Mouse (Mus musculus) neural tube, embryonic 11.5 days (tissue): ENCODE results near the gene Atxn1. TPM values are rescaled to one million over a fixed set of nuclear protein-coding genes. Genes with fewer than 3 reads are reported as not detected.

Experiments used
- ATAC-seq: fragments of 200-750 bp; cut with Nextera tagmentation; 2 replicates; pipeline ENCODE4 v1.8.0; 2017; ENCODE audit warnings: moderate number of reproducible peaks, mild to moderate bottlenecking, moderate TSS enrichment, moderate library complexity; ENCODE audit not compliant: insufficient read depth, low FRiP score, low TSS enrichment
- DNase-seq: peaks from one replicate; pipeline ENCODE4 v3.0.0-alpha.2; 2015; ENCODE audit warnings: low spot score
- H3K27ac ChIP-seq: fragments of 300-500 bp; sonication (generic); 2 replicates; pipeline ENCODE4 v1.5.1; 2014; ENCODE audit warnings: low read depth, mild to moderate bottlenecking, low read length
- H3K27me3 ChIP-seq: fragments of 300-500 bp; sonication (generic); 2 replicates; pipeline ENCODE4 v1.6.1; 2014; ENCODE audit warnings: mild to moderate bottlenecking, low read length, mixed read lengths; ENCODE audit not compliant: control insufficient read depth, insufficient read depth
- H3K36me3 ChIP-seq: fragments of 300-500 bp; sonication (generic); 2 replicates; pipeline ENCODE4 v1.6.1; 2014; ENCODE audit warnings: mild to moderate bottlenecking, low read length, moderate library complexity, mixed read lengths; ENCODE audit not compliant: control insufficient read depth, insufficient read depth
- H3K4me1 ChIP-seq: fragments of 300-500 bp; sonication (generic); 2 replicates; pipeline ENCODE4 v1.6.1; 2014; ENCODE audit warnings: low read length, mixed read lengths; ENCODE audit not compliant: control insufficient read depth, insufficient read depth
- H3K4me2 ChIP-seq: fragments of 300-500 bp; sonication (generic); 2 replicates; pipeline ENCODE4 v1.6.1; 2014; ENCODE audit warnings: low read depth, mild to moderate bottlenecking, moderate library complexity
- H3K4me3 ChIP-seq: fragments of 300-500 bp; sonication (generic); 2 replicates; pipeline ENCODE4 v1.5.1; 2014; ENCODE audit warnings: low read depth, low read length
- H3K9ac ChIP-seq: fragments of 300-500 bp; sonication (generic); 2 replicates; pipeline ENCODE4 v1.6.1; 2014; ENCODE audit warnings: mild to moderate bottlenecking, low read length
- H3K9me3 ChIP-seq: fragments of 300-500 bp; sonication (generic); 2 replicates; pipeline ENCODE4 v1.6.1; 2016; ENCODE audit warnings: low read length; ENCODE audit not compliant: control insufficient read depth
- WGBS: fragments of 180-500 bp; shearing (Covaris S2); extraction: QIAGEN DNeasy Blood & Tissue Kit; methylation state at CpG from one replicate; pipeline ENCODE4 v1.1.7; 2014; 5-methylcytosine and 5-hydroxymethylcytosine counted together
- polyA plus RNA-seq: library from polyadenylated mRNA; unstranded; fragments of >200 nt; fragmentation: Nextera tagmentation; extraction: Ambion mirVana; gene quantifications from 2 replicates; pipeline ENCODE4 v1.2.1, GENCODE M21; 2014

The Atxn1 gene
- polyA plus RNA-seq, 1 experiment from 2014 or later: 1.1 TPM

DNA sequence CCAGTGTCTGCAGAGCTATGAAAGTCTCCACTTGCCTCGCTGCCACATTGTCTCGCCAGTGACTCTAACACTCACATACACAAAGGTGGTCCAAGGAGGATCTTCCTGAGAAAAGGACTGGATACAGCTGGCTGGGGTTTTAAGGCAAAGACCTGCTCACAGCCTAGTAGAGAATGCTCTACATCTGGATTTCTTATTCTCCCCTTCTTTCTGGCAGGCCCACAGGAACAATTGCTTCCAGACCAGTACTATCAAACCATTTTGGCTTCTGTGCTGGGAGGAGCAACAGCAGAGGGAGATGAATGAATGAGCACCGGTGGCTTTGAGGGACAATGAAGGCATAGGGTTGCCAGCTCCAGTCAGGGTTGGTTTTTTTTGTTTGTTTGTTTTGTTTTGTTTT, 265.8 kb downstream of the Atxn1 start:
- no peaks in the 10 kb centered on the region for H3K36me3 ChIP-seq
- no peak overlapping the region for H3K9ac ChIP-seq
- no peaks in the 10 kb centered on the region for H3K9me3 ChIP-seq
- no peak overlapping the region for H3K4me3 ChIP-seq
- ATAC-seq: no peak
- H3K4me2 ChIP-seq: no peak overlapping the region
- DNase-seq: no peak
- H3K27ac ChIP-seq: no peak overlapping the region
- no peaks in the 10 kb centered on the region for H3K27me3 ChIP-seq
- H3K4me1 ChIP-seq: no peaks in the 10 kb centered on the region
- 86% methylated on average over 3 of the region's 3 CpGs for WGBS

DNA sequence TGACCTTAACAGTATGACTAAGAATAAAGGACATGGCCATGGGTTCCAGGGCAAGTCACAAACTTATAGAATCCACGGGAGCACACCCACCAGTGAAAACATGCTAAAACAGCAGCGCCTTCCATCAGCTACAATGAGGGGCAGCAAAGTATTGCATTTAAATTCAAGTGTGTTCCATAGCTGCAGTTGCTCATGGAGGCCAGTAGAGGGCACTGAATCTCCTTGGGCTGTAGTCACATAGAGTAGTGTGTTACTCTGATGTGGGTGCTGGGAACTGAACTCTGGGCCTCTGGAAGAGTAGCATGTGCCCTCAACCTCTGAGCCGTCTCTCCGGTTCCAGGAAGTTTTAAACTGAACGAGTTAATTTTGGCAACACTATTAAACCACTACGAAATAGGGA, 268.8 kb downstream of the Atxn1 start:
- Histone ChIP-seq H3K4me3 (no peak overlapping the region), H3K9me3 (no peaks in the 10 kb centered on the region), H3K9ac (no peak overlapping the region), H3K27ac (no peak overlapping the region), H3K4me2 (no peak overlapping the region), H3K36me3 (no peaks in the 10 kb centered on the region), H3K4me1 (no peaks in the 10 kb centered on the region), H3K27me3 (no peaks in the 10 kb centered on the region)
- DNase-seq (no peak), ATAC-seq (no peak)
- 93% methylated on average over 6 of the region's 6 CpGs for WGBS

DNA sequence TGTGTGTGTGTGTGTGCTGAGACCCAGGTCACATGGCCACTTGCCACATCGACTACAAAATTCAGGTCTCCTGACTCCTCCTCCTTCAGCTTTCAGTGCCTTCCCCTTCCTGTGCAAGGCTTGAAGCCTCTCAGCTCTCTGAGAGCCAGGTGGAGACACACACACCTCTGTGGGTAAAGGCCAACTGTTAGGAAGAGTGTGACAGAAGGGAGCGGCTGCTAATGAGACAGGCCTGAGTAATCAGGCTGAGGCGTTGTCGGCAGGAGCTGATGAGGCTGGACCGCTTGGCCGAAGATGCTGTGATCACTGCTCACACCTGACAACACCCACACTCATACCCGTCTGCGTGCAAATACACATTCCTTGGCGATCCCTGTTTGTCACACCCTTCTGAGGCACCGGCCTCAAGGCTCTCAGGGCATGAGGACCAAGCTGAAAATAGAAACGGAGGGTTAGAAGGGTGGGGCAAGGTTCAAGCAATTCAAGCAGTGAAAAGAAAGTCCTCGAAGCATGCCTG, 269.8 kb downstream of the Atxn1 start:
- no peaks in the 10 kb centered on the region for H3K36me3 ChIP-seq
- H3K4me2 ChIP-seq: no peak overlapping the region
- 91% methylated on average over 12 of the region's 12 CpGs for WGBS
- no peaks in the 10 kb centered on the region for H3K4me1 ChIP-seq
- ATAC-seq: no peak
- no peak overlapping the region for H3K9ac ChIP-seq
- H3K9me3 ChIP-seq: no peaks in the 10 kb centered on the region
- H3K4me3 ChIP-seq: no peak overlapping the region
- H3K27ac ChIP-seq: no peak overlapping the region
- no peaks in the 10 kb centered on the region for H3K27me3 ChIP-seq
- DNase-seq: no peak

DNA sequence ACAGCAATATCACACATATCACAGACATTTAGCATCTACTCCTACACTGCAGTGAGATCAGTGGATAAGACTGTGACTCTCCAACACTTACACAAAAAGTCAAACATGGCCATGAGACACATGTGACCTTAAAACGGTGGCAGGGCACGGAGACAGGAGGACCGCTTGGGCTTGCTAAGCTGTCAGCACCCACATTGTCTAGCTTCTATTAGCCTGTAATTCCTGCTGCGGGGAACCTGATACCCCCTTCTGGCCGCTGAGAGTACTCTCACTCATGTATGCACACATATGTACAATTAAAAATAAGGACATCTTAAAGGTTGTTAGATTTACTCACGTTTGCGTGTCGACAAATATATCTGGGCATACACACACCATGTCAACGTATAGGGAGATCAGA, 270.9 kb downstream of the Atxn1 start:
- no peaks in the 10 kb centered on the region for H3K27me3 ChIP-seq
- no peaks in the 10 kb centered on the region for H3K36me3 ChIP-seq
- no peaks in the 10 kb centered on the region for H3K4me1 ChIP-seq
- no peak overlapping the region for H3K27ac ChIP-seq
- no peak for DNase-seq
- H3K9me3 ChIP-seq: no peaks in the 10 kb centered on the region
- H3K4me3 ChIP-seq: no peak overlapping the region
- no peak overlapping the region for H3K4me2 ChIP-seq
- ATAC-seq: no peak
- WGBS: 94% methylated on average over 9 of the region's 9 CpGs
- no peak overlapping the region for H3K9ac ChIP-seq

DNA sequence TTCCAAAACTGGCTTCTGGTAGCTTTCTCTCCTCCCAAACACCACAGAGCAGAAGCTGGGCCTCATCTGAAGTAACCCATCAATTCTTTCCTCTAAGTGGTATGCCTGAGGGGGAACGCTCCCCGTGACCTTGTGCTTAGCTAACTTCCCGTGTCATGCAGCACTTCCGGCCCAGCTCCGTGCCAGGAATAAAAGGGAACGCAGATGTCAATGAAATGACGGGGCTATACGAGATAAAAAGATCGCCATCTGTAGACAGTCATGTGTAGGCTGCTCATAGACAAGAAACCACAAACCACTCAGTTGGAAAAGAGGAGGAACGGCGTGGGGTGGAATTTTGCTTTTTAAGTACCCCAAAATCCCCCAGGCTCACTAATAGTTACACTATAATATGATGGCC, 271.3 kb downstream of the Atxn1 start:
- Histone ChIP-seq H3K36me3 (no peaks in the 10 kb centered on the region), H3K4me3 (no peak overlapping the region), H3K4me2 (no peak overlapping the region), H3K27ac (no peak overlapping the region), H3K9ac (no peak overlapping the region), H3K4me1 (no peaks in the 10 kb centered on the region), H3K9me3 (no peaks in the 10 kb centered on the region), H3K27me3 (no peaks in the 10 kb centered on the region)
- DNase-seq (no peak), ATAC-seq (no peak)
- 82% methylated on average over 11 of the region's 11 CpGs for WGBS

DNA sequence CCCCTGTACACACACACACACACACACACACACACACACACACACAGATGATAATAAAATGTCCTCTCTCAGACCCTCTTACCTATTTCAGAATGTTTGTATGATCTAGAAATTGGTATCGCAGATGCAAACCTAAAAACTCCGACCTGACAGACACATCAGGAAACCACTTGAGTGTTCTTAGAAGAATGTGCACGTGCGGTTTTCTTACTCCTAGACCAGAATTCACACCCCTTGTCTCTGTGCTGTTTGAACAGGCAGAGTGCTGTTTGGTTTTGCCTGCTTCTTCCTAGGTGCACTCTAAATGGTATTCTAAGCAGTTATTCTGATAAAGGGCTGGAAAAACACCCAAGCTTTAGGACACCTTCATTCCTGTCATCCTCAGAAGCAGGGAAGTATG, 271.7 kb downstream of the Atxn1 start:
- no peaks in the 10 kb centered on the region for H3K9me3 ChIP-seq
- H3K36me3 ChIP-seq: no peaks in the 10 kb centered on the region
- H3K4me2 ChIP-seq: no peak overlapping the region
- no peak for DNase-seq
- no peaks in the 10 kb centered on the region for H3K27me3 ChIP-seq
- H3K4me3 ChIP-seq: no peak overlapping the region
- H3K27ac ChIP-seq: no peak overlapping the region
- H3K4me1 ChIP-seq: no peaks in the 10 kb centered on the region
- ATAC-seq: no peak
- 90% methylated on average over 4 of the region's 4 CpGs for WGBS
- no peak overlapping the region for H3K9ac ChIP-seq

DNA sequence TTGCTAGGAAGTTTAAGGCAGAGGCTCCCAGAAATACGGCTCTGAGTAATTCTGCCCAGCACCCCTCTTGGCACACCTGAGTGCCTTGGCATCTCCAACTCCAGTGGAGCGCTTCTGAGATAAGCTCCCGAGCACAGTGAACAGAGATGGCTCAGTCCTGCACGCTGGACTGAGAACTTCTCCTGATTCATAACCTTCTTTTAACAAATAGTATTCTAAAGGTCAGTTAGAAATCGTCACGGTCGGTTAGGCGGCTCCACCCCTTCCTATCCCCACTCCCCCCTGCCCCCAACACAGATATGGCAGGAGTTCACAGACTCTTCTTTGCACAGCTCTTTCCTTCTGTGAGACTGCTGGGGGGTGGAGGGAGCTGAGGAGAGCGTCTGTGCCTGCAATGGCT, 272.4 kb downstream of the Atxn1 start:
- no peak overlapping the region for H3K4me3 ChIP-seq
- no peaks in the 10 kb centered on the region for H3K4me1 ChIP-seq
- no peak overlapping the region for H3K4me2 ChIP-seq
- no peak overlapping the region for H3K9ac ChIP-seq
- DNase-seq: no peak
- WGBS: 76% methylated on average over 9 of the region's 9 CpGs
- no peak overlapping the region for H3K27ac ChIP-seq
- H3K9me3 ChIP-seq: no peaks in the 10 kb centered on the region
- no peak for ATAC-seq
- H3K27me3 ChIP-seq: no peaks in the 10 kb centered on the region
- no peaks in the 10 kb centered on the region for H3K36me3 ChIP-seq

DNA sequence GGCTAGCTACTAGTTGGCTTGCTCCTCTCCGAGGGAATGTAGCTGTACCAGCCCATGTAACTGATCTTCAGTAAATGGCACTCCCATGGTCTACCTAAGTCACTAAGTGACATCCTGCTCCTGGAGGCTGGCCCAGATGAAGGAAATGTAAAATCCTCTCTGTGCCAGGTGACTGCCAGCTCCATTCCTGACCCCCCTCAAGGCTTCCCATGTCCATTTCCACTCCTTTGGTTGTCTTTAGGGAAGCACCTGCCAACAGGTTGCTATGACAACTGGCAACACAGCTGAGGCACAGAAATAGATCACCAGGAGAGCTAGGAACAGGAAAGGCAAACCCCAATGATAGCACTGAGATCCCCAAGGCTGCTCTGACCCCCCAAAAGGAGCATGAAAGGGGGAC, 274.4 kb downstream of the Atxn1 start:
- H3K36me3 ChIP-seq: no peaks in the 10 kb centered on the region
- H3K9me3 ChIP-seq: no peaks in the 10 kb centered on the region
- H3K27me3 ChIP-seq: no peaks in the 10 kb centered on the region
- H3K9ac ChIP-seq: no peak overlapping the region
- ATAC-seq (no peak), DNase-seq (no peak)
- H3K4me3 ChIP-seq: no peak overlapping the region
- H3K4me2 ChIP-seq: no peak overlapping the region
- WGBS: 88% methylated on average over 1 of the region's 1 CpGs
- no peaks in the 10 kb centered on the region for H3K4me1 ChIP-seq
- H3K27ac ChIP-seq: no peak overlapping the region

DNA sequence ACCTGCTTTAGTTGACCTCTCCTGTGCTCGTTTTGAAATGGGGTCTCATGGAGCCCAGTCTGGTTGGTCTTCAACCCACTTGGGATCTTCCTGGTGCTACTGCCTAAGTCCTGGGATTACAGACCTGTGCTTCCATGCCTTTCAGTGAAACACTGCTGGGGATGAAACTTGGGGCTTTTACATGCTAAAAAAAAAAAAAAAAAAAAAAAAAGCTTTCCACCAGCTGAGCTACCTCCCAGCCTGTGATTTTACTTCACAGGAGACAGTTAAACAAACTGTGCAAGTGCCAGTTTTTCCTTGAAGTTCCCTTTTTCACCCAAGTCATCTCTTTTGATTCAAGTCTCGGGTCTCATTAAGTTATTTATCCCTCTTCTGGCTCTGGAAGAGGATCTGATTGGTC, 275.9 kb downstream of the Atxn1 start:
- no peak for DNase-seq
- no peak overlapping the region for H3K4me3 ChIP-seq
- no peaks in the 10 kb centered on the region; the same call in 1 of the 2 replicates for H3K4me1 ChIP-seq
- H3K27ac ChIP-seq: no peak overlapping the region
- WGBS: 82% methylated on average over 2 of the region's 2 CpGs
- no peaks in the 10 kb centered on the region for H3K36me3 ChIP-seq
- no peaks in the 10 kb centered on the region for H3K27me3 ChIP-seq
- H3K9me3 ChIP-seq: no peaks in the 10 kb centered on the region
- H3K9ac ChIP-seq: no peak overlapping the region
- no peak for ATAC-seq
- H3K4me2 ChIP-seq: no peak overlapping the region
